Mouse (Mus musculus) limb, embryonic 13.5 days (tissue): ENCODE measurements around the gene Ccdc106. TPM values are rescaled to one million over a fixed set of nuclear protein-coding genes. Genes with fewer than 3 reads are reported as not detected.

Source experiments
- polyA plus RNA-seq: library from polyadenylated mRNA; unstranded; fragments of >200 nt; fragmentation: Nextera tagmentation; extraction: Ambion mirVana; gene quantifications from 2 replicates; pipeline ENCODE4 v1.2.1, GENCODE M21; 2015

The Ccdc106 gene
- polyA plus RNA-seq, 1 experiment from 2014 or later, result 44.9 TPM

Other genes starting within 250 kb of the Ccdc106 start
- gene Fam71e2, start 249.3 kb upstream of the Ccdc106 start, polyA plus RNA-seq, result not detected in 2 replicates
- gene Il11, start 237.7 kb upstream of the Ccdc106 start, polyA plus RNA-seq, result 0.26 and 0.39 TPM in 2 replicates
- gene Tmem190, start 237.6 kb upstream of the Ccdc106 start, polyA plus RNA-seq, result not detected in 2 replicates
- gene Tmem238, start 230.9 kb upstream of the Ccdc106 start, polyA plus RNA-seq, result 7.3 and 7.9 TPM in 2 replicates
- 290 and 292 TPM in 2 replicates for gene Rpl28, start 227.7 kb upstream of the Ccdc106 start, polyA plus RNA-seq
- gene Ube2s, start 208.0 kb upstream of the Ccdc106 start, polyA plus RNA-seq, result 328 and 349 TPM in 2 replicates
- 0.17 and 0.33 TPM in 2 replicates for gene Shisa7, start 175.9 kb upstream of the Ccdc106 start, polyA plus RNA-seq
- gene Isoc2b, start 150.3 kb upstream of the Ccdc106 start, polyA plus RNA-seq, result 5.6 and 6.4 TPM in 2 replicates
- 1.2 and 1.3 TPM in 2 replicates for gene Isoc2a, start 143.4 kb upstream of the Ccdc106 start, polyA plus RNA-seq
- gene Gm36210, start 114.0 kb upstream of the Ccdc106 start, polyA plus RNA-seq, result not detected in 2 replicates
- 4.2 and 4.3 TPM in 2 replicates for gene Zfp628, start 105.3 kb upstream of the Ccdc106 start, polyA plus RNA-seq
- gene Nat14, start 98.5 kb upstream of the Ccdc106 start, polyA plus RNA-seq, result 3.1 and 3.3 TPM in 2 replicates
- gene Ssc5d, start 94.8 kb upstream of the Ccdc106 start, polyA plus RNA-seq, result 6.4 and 8.1 TPM in 2 replicates
- 0.38 and 0.92 TPM in 2 replicates for gene Sbk2, start 56.1 kb upstream of the Ccdc106 start, polyA plus RNA-seq
- gene Sbk3, start 49.4 kb upstream of the Ccdc106 start, polyA plus RNA-seq, result not detected in 2 replicates
- gene Zfp579, start 24.4 kb upstream of the Ccdc106 start, polyA plus RNA-seq, result 35.3 and 38.5 TPM in 2 replicates
- 9.1 and 10.7 TPM in 2 replicates for gene Zfp524, start 6.1 kb upstream of the Ccdc106 start, polyA plus RNA-seq
- 44.7 and 48.6 TPM in 2 replicates for gene Fiz1, start 5.9 kb upstream of the Ccdc106 start, polyA plus RNA-seq
- 0.42 and 2.1 TPM in 2 replicates for gene Gm44973, start 5.1 kb upstream of the Ccdc106 start, polyA plus RNA-seq
- 6.0 and 8.1 TPM in 2 replicates for gene Zfp865, start 177 bp upstream of the Ccdc106 start, polyA plus RNA-seq
- gene 4632433K11Rik, start 13.6 kb downstream of the Ccdc106 start, polyA plus RNA-seq, result 0.13 TPM in 1 of 2 replicates, not detected in the other
- gene Zfp784, start 17.9 kb downstream of the Ccdc106 start, polyA plus RNA-seq, result 7.0 and 7.8 TPM in 2 replicates
- 42.1 and 42.8 TPM in 2 replicates for gene Zfp580, start 31.0 kb downstream of the Ccdc106 start, polyA plus RNA-seq
- gene U2af2, start 41.6 kb downstream of the Ccdc106 start, polyA plus RNA-seq, result 152 and 153 TPM in 2 replicates
- 62.2 and 64.6 TPM in 2 replicates for gene Epn1, start 59.7 kb downstream of the Ccdc106 start, polyA plus RNA-seq
- not detected in 2 replicates for gene Rfpl4, start 96.4 kb downstream of the Ccdc106 start, polyA plus RNA-seq
- gene Rasl2-9, start 105.4 kb downstream of the Ccdc106 start, polyA plus RNA-seq, result 0.26 and 0.31 TPM in 2 replicates
- not detected in 2 replicates for gene Vmn1r55, start 129.1 kb downstream of the Ccdc106 start, polyA plus RNA-seq
- gene Vmn1r56, start 176.2 kb downstream of the Ccdc106 start, polyA plus RNA-seq, result not detected in 2 replicates
- gene Vmn1r57, start 197.9 kb downstream of the Ccdc106 start, polyA plus RNA-seq, result not detected in 2 replicates